Mouse (Mus musculus) inflammation-experienced regulatory T-cells, adult 6 months (primary cell): ENCODE measurements around the gene Aph1b. TPM values are rescaled to one million over a fixed set of nuclear protein-coding genes. Genes with fewer than 3 reads are reported as not detected.
"Not testable (repeated sequence)": the region's sequence is repeated elsewhere in the genome, so short reads cannot be mapped to it uniquely, and the experiment has no call there.

Experiments used
- ATAC-seq: one replicate; pipeline ENCODE4 v1.8.0; 2017
- polyA plus RNA-seq, 3 experiments: library from polyadenylated mRNA; unstranded; fragments of 100-300 nt; shearing (Covaris generic); gene quantifications; one replicate each; pipeline ENCODE4 v1.2.1; 2017

Gene Aph1b
- polyA plus RNA-seq: 1 to 10 TPM; 1.7 to 3.3 (median 1.9) TPM

GRCm38 (mm10) chr9:66795464-66796324 is at the start of gene Aph1b:
Aph1b (minus strand) TSS chr9:66795490.
- ATAC-seq: peak; percentile 93

GRCm38 (mm10) chr9:66835097-66835480 is 39.8 kb upstream of the Aph1b start:
- peak; percentile 28 for ATAC-seq

- peak; percentile 99 for ATAC-seq
Measured at GRCm38 (mm10) chr9:66834318-66835096, 39.2 kb upstream of the Aph1b start, which contains the start of gene Aph1c. Aph1c (minus strand) TSS chr9:66834726.

- no peak for ATAC-seq
Measured at GRCm38 (mm10) chr9:66833851-66834250, 38.6 kb upstream of the Aph1b start.

- no peak for ATAC-seq
Measured at GRCm38 (mm10) chr9:66832366-66832908, 37.1 kb upstream of the Aph1b start.

GRCm38 (mm10) chr9:66825990-66826389 is 30.7 kb upstream of the Aph1b start:
- ATAC-seq: peak; percentile 50

GRCm38 (mm10) chr9:66822255-66822654 is 27.0 kb upstream of the Aph1b start:
- ATAC-seq: not testable (repeated sequence)

- peak; percentile 94 for ATAC-seq
Measured at GRCm38 (mm10) chr9:66820996-66821395, 25.7 kb upstream of the Aph1b start.

GRCm38 (mm10) chr9:66813392-66813791 is 18.1 kb upstream of the Aph1b start:
- no peak for ATAC-seq

- ATAC-seq: not testable (repeated sequence)
Measured at GRCm38 (mm10) chr9:66805951-66806350, 10.7 kb upstream of the Aph1b start.

GRCm38 (mm10) chr9:66801947-66802346 is 6.7 kb upstream of the Aph1b start:
- ATAC-seq: no peak

GRCm38 (mm10) chr9:66796739-66797138 is 1.4 kb upstream of the Aph1b start, which contains the start of gene Gm10647:
Gm10647 (plus strand) TSS chr9:66797039.
- ATAC-seq: no peak

GRCm38 (mm10) chr9:66794629-66795463 is 444 bp downstream of the Aph1b start:
- no peak for ATAC-seq

- no peak for ATAC-seq
Measured at GRCm38 (mm10) chr9:66787821-66788220, 7.5 kb downstream of the Aph1b start.

GRCm38 (mm10) chr9:66784552-66784951 is 10.7 kb downstream of the Aph1b start:
- not testable (repeated sequence) for ATAC-seq

GRCm38 (mm10) chr9:66770701-66771100 is 24.6 kb downstream of the Aph1b start:
- no peak for ATAC-seq

GRCm38 (mm10) chr9:66769275-66769674 is 26.0 kb downstream of the Aph1b start:
- ATAC-seq: no peak

- no peak for ATAC-seq
Measured at GRCm38 (mm10) chr9:66768721-66769120, 26.6 kb downstream of the Aph1b start.

GRCm38 (mm10) chr9:66760991-66761390 is 34.3 kb downstream of the Aph1b start:
- ATAC-seq: no peak

- ATAC-seq: no peak
Measured at GRCm38 (mm10) chr9:66752849-66753248, 42.4 kb downstream of the Aph1b start.

- ATAC-seq: no peak
Measured at GRCm38 (mm10) chr9:66748390-66748789, 46.9 kb downstream of the Aph1b start.

GRCm38 (mm10) chr9:66744531-66744930 is 50.8 kb downstream of the Aph1b start:
- ATAC-seq: no peak
